Mouse (Mus musculus): ENCODE data around the gene Hoxb6. TPM values are rescaled to one million over a fixed set of nuclear protein-coding genes. Genes with fewer than 3 reads are reported as not detected.

Hoxb6 gene
- polyA plus RNA-seq, 1 experiment from 2014 or later, result not detected

- no peaks in the 10 kb centered on the region for H3K36me3 ChIP-seq (ENCODE audit: control insufficient read depth, insufficient read depth, low read length)
- H3K27me3 ChIP-seq (replicated peaks; ENCODE audit: control insufficient read depth, insufficient read depth, low read length), result peaks cover 99% of the 10 kb centered on the region
- no peak for DNase-seq (ENCODE audit: low spot score)
- H3K9me3 ChIP-seq (replicated peaks; ENCODE audit: control insufficient read depth, low read length), result no peaks in the 10 kb centered on the region
- H3K9ac ChIP-seq (ENCODE audit: low read length), result no peak overlapping the region
- H3K4me2 ChIP-seq (ENCODE audit: low read length), result no peak overlapping the region
- H3K4me1 ChIP-seq (ENCODE audit: control insufficient read depth, insufficient read depth, low read length), result no peaks in the 10 kb centered on the region
- no peak overlapping the region for H3K4me3 ChIP-seq (ENCODE audit: low read depth, low read length)
- ATAC-seq, result no peak
- under 1% methylated on average over 21 of the region's 21 CpGs for WGBS
- H3K27ac ChIP-seq (ENCODE audit: low read depth, low read length), result no peak overlapping the region
Measured at GRCm38 (mm10) chr11:96289293-96289692, 3.0 kb upstream of the Hoxb6 start.

GRCm38 (mm10) chr11:96289837-96290236, 2.4 kb upstream of the Hoxb6 start:
- Histone ChIP-seq H3K4me1 (ENCODE audit: control insufficient read depth, insufficient read depth, low read length) (no peaks in the 10 kb centered on the region), H3K27ac (ENCODE audit: low read depth, low read length) (no peak overlapping the region), H3K4me3 (ENCODE audit: low read depth, low read length) (no peak overlapping the region), H3K9me3 (replicated peaks; ENCODE audit: control insufficient read depth, low read length) (no peaks in the 10 kb centered on the region), H3K9ac (ENCODE audit: low read length) (no peak overlapping the region), H3K36me3 (ENCODE audit: control insufficient read depth, insufficient read depth, low read length) (no peaks in the 10 kb centered on the region), H3K27me3 (replicated peaks; ENCODE audit: control insufficient read depth, insufficient read depth, low read length) (peaks cover 99% of the 10 kb centered on the region), H3K4me2 (ENCODE audit: low read length) (no peak overlapping the region)
- DNase-seq (ENCODE audit: low spot score) (no peak), ATAC-seq (no peak)
- WGBS, result 7% methylated on average over 6 of the region's 6 CpGs

GRCm38 (mm10) chr11:96290705-96291355, 1.4 kb upstream of the Hoxb6 start:
- Histone ChIP-seq H3K4me1 (ENCODE audit: control insufficient read depth, insufficient read depth, low read length) (no peaks in the 10 kb centered on the region), H3K27me3 (replicated peaks; ENCODE audit: control insufficient read depth, insufficient read depth, low read length) (peaks cover 99% of the 10 kb centered on the region), H3K4me2 (ENCODE audit: low read length) (no peak overlapping the region), H3K4me3 (ENCODE audit: low read depth, low read length) (no peak overlapping the region), H3K9me3 (replicated peaks; ENCODE audit: control insufficient read depth, low read length) (no peaks in the 10 kb centered on the region), H3K9ac (ENCODE audit: low read length) (no peak overlapping the region), H3K27ac (ENCODE audit: low read depth, low read length) (no peak overlapping the region), H3K36me3 (ENCODE audit: control insufficient read depth, insufficient read depth, low read length) (no peaks in the 10 kb centered on the region)
- WGBS, result 3% methylated on average over 17 of the region's 17 CpGs
- ATAC-seq (no peak), DNase-seq (ENCODE audit: low spot score) (no peak)

GRCm38 (mm10) chr11:96292565-96293301, 457 bp downstream of the Hoxb6 start:
- WGBS, result under 1% methylated on average over 12 of the region's 12 CpGs
- H3K27ac ChIP-seq (ENCODE audit: low read depth, low read length), result no peak overlapping the region
- no peaks in the 10 kb centered on the region for H3K4me1 ChIP-seq (ENCODE audit: control insufficient read depth, insufficient read depth, low read length)
- H3K27me3 ChIP-seq (replicated peaks; ENCODE audit: control insufficient read depth, insufficient read depth, low read length), result peaks cover 99% of the 10 kb centered on the region
- no peak for DNase-seq (ENCODE audit: low spot score)
- no peaks in the 10 kb centered on the region for H3K36me3 ChIP-seq (ENCODE audit: control insufficient read depth, insufficient read depth, low read length)
- H3K4me3 ChIP-seq (ENCODE audit: low read depth, low read length), result no peak overlapping the region
- H3K9ac ChIP-seq (ENCODE audit: low read length), result no peak overlapping the region
- H3K4me2 ChIP-seq (ENCODE audit: low read length), result no peak overlapping the region
- H3K9me3 ChIP-seq (replicated peaks; ENCODE audit: control insufficient read depth, low read length), result no peaks in the 10 kb centered on the region
- no peak for ATAC-seq

- H3K27ac ChIP-seq (ENCODE audit: low read depth, low read length), result no peak overlapping the region
- under 1% methylated on average over 22 of the region's 22 CpGs for WGBS
- H3K27me3 ChIP-seq (replicated peaks; ENCODE audit: control insufficient read depth, insufficient read depth, low read length), result peaks cover 99% of the 10 kb centered on the region
- H3K9me3 ChIP-seq (replicated peaks; ENCODE audit: control insufficient read depth, low read length), result no peaks in the 10 kb centered on the region
- no peak overlapping the region for H3K9ac ChIP-seq (ENCODE audit: low read length)
- DNase-seq (ENCODE audit: low spot score), result no peak
- H3K4me2 ChIP-seq (ENCODE audit: low read length), result no peak overlapping the region
- no peak overlapping the region for H3K4me3 ChIP-seq (ENCODE audit: low read depth, low read length)
- H3K4me1 ChIP-seq (ENCODE audit: control insufficient read depth, insufficient read depth, low read length), result no peaks in the 10 kb centered on the region
- no peak for ATAC-seq
- no peaks in the 10 kb centered on the region for H3K36me3 ChIP-seq (ENCODE audit: control insufficient read depth, insufficient read depth, low read length)
Measured at GRCm38 (mm10) chr11:96293302-96293921, 1.1 kb downstream of the Hoxb6 start.

GRCm38 (mm10) chr11:96294245-96295091, 2.2 kb downstream of the Hoxb6 start:
- H3K27ac ChIP-seq (ENCODE audit: low read depth, low read length), result no peak overlapping the region
- H3K27me3 ChIP-seq (replicated peaks; ENCODE audit: control insufficient read depth, insufficient read depth, low read length), result peaks cover 99% of the 10 kb centered on the region
- no peak overlapping the region for H3K4me2 ChIP-seq (ENCODE audit: low read length)
- no peaks in the 10 kb centered on the region for H3K4me1 ChIP-seq (ENCODE audit: control insufficient read depth, insufficient read depth, low read length)
- H3K9ac ChIP-seq (ENCODE audit: low read length), result no peak overlapping the region
- ATAC-seq (no peak), DNase-seq (ENCODE audit: low spot score) (peak; percentile 84)
- no peaks in the 10 kb centered on the region for H3K36me3 ChIP-seq (ENCODE audit: control insufficient read depth, insufficient read depth, low read length)
- WGBS, result under 1% methylated on average over 32 of the region's 32 CpGs
- H3K9me3 ChIP-seq (replicated peaks; ENCODE audit: control insufficient read depth, low read length), result no peaks in the 10 kb centered on the region
- no peak overlapping the region for H3K4me3 ChIP-seq (ENCODE audit: low read depth, low read length)

- ATAC-seq (no peak), DNase-seq (ENCODE audit: low spot score) (no peak)
- Histone ChIP-seq H3K36me3 (ENCODE audit: control insufficient read depth, insufficient read depth, low read length) (no peaks in the 10 kb centered on the region), H3K4me3 (ENCODE audit: low read depth, low read length) (no peak overlapping the region), H3K9ac (ENCODE audit: low read length) (no peak overlapping the region), H3K27ac (ENCODE audit: low read depth, low read length) (no peak overlapping the region), H3K4me1 (ENCODE audit: control insufficient read depth, insufficient read depth, low read length) (no peaks in the 10 kb centered on the region), H3K27me3 (replicated peaks; ENCODE audit: control insufficient read depth, insufficient read depth, low read length) (peaks cover 99% of the 10 kb centered on the region), H3K4me2 (ENCODE audit: low read length) (no peak overlapping the region), H3K9me3 (replicated peaks; ENCODE audit: control insufficient read depth, low read length) (no peaks in the 10 kb centered on the region)
- under 1% methylated on average over 30 of the region's 30 CpGs for WGBS
Measured at GRCm38 (mm10) chr11:96295092-96295835, 3.0 kb downstream of the Hoxb6 start.

- no peaks in the 10 kb centered on the region for H3K36me3 ChIP-seq (ENCODE audit: control insufficient read depth, insufficient read depth, low read length)
- ATAC-seq, result no peak
- H3K9ac ChIP-seq (ENCODE audit: low read length), result no peak overlapping the region
- no peak overlapping the region for H3K4me3 ChIP-seq (ENCODE audit: low read depth, low read length)
- 0% methylated on average over 2 of the region's 2 CpGs for WGBS
- DNase-seq (ENCODE audit: low spot score), result no peak
- H3K4me2 ChIP-seq (ENCODE audit: low read length), result no peak overlapping the region
- H3K9me3 ChIP-seq (replicated peaks; ENCODE audit: control insufficient read depth, low read length), result no peaks in the 10 kb centered on the region
- peaks cover 99% of the 10 kb centered on the region for H3K27me3 ChIP-seq (replicated peaks; ENCODE audit: control insufficient read depth, insufficient read depth, low read length)
- H3K4me1 ChIP-seq (ENCODE audit: control insufficient read depth, insufficient read depth, low read length), result no peaks in the 10 kb centered on the region
- no peak overlapping the region for H3K27ac ChIP-seq (ENCODE audit: low read depth, low read length)
Measured at GRCm38 (mm10) chr11:96296997-96297396, 4.7 kb downstream of the Hoxb6 start.

All from forebrain, embryonic 14.5 days (tissue).